Mouse (Mus musculus): Measurements from ENCODE around the gene Slc6a1. TPM values are rescaled to one million over a fixed set of nuclear protein-coding genes. Genes with fewer than 3 reads are reported as not detected.

Slc6a1 gene
- 0.04 TPM in 2 replicates for polyA plus RNA-seq (2015; fragmentation: Nextera tagmentation; extraction: Ambion mirVana)

DNA sequence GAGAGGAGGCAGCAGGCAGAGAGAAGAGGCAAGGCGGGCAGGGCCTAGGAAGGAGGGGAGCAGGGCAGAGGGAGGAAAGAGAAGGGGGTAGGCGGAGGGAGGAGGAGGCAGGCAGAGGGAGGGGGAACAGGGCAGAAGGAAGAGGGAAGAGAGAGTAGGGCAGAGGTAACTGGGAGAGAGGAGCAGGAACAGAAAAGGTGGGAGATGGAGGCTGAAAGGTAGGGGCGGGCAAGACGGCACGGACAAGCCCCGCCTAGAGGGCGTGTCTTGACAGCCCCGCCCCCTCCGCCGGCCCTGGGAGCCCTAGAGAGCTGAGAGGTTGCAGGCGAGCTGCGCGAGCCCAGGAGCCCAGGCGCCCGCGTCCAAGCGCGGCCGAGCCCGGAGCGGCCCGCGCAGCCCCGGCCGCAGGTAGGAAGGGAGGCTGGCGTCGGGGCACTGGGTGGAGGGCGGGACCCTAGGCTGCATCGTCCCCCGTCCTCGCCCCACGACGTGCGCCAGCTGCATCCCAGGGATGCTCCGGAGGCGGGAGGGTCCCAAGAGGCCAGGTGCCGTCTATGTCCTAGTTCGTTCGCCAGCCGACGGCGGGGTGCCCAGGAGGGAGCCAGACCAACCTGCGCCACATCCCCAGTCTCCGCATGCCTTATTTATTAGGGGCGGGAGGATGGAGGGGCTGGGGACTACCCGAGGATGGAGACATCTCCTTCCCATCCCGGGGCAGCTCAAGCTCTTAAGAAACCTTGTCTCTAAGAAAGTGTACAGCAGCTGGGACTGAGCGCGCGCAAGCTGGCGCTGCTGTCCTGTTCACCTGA is at the start of gene Slc6a1:
Slc6a1 (plus strand) TSS at position 167 of the 809 bp plus-strand sequence.
- Histone ChIP-seq H3K27ac (ENCODE audit: low read length) (no peak within 1 kb of the TSS), H3K27me3 (ENCODE audit: control insufficient read depth, insufficient read depth, low read depth, low read length) (peaks cover 42% of the 10 kb centered on the region), H3K36me3 (ENCODE audit: control insufficient read depth, insufficient read depth) (no peaks in the 10 kb centered on the region), H3K4me3 (ENCODE audit: low read depth, low read length) (no peak within 1 kb of the TSS), H3K9me3 (replicated peaks; ENCODE audit: control insufficient read depth, low read length) (no peaks in the 10 kb centered on the region), H3K4me1 (ENCODE audit: control insufficient read depth, low read depth, low read length) (no peaks in the 10 kb centered on the region), H3K4me2 (ENCODE audit: low read depth, low read length) (no peak within 1 kb of the TSS), H3K9ac (ENCODE audit: low read depth, low read length) (no peak within 1 kb of the TSS)
- ATAC-seq (ENCODE audit: low read depth): peak; percentile 50
- 4% methylated on average over 47 of the region's 51 CpGs for WGBS (ENCODE audit: insufficient replicate concordance)

DNA sequence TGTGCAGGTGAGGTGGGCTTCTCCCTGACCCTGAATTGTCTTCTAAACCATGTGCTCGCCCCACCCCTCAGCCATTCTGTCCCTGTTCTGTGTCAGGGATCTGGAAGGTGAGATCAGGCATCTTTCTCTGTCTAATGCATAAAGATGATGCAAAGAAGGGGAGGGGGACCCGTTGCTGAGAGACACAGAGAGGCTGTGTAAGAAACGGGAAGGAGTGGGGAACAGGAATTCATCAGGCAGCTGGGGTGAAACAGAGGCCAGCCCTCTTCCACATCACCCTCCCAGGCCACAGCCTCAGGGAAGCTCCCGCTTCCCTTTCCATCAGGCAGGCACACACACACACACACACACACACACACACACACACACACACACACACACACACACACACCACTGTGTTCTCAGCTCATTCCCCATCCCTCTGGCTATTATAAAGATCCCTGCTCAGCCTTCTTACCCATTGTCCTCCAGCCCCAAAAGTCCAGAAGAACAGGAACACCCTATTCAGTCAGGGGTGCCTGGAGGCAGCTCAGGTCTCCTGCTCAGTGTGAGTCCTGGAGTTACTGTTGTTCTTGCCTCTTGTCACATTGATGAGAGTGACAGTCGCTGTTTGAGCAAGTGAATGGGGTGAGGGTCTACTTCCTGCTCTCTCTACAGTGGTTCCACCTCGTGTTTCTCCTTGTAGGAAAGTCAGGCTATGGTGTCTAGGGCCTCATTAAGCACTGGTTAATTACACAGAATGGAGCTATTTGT is 43.4 kb upstream of the Slc6a1 start:
- Histone ChIP-seq H3K4me3 (ENCODE audit: low read depth, low read length) (no peak overlapping the region), H3K4me1 (ENCODE audit: control insufficient read depth, low read depth, low read length) (no peaks in the 10 kb centered on the region)
- 39% methylated on average over 6 of the region's 6 CpGs for WGBS (ENCODE audit: insufficient replicate concordance)

DNA sequence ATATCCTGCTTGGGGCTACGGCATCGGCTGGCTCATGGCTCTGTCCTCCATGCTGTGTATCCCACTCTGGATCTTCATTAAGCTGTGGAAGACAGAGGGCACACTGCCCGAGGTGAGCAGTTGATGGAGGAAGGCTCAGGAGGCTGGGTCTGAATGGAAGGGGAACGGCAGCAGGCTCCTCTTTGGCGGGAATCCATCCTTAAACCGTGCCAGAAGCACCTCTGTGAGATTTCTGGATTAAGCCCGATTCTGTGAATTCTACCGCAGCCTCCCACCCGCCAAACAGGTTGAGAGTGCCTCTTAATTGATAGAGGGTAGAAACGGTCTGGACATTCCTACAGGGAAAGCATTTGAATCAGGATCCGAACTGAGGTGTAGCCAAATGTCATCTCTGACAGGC is 36.8 kb upstream of the Slc6a1 start:
- Histone ChIP-seq H3K36me3 (ENCODE audit: control insufficient read depth, insufficient read depth) (no peaks in the 10 kb centered on the region), H3K4me2 (ENCODE audit: low read depth, low read length) (no peak overlapping the region), H3K27ac (ENCODE audit: low read length) (no peak overlapping the region), H3K27me3 (ENCODE audit: control insufficient read depth, insufficient read depth, low read depth, low read length) (no peaks in the 10 kb centered on the region; the same call in 1 of the 2 replicates), H3K4me1 (ENCODE audit: control insufficient read depth, low read depth, low read length) (no peaks in the 10 kb centered on the region), H3K4me3 (ENCODE audit: low read depth, low read length) (no peak overlapping the region), H3K9me3 (replicated peaks; ENCODE audit: control insufficient read depth, low read length) (no peaks in the 10 kb centered on the region), H3K9ac (ENCODE audit: low read depth, low read length) (no peak overlapping the region)
- ATAC-seq (ENCODE audit: low read depth): no peak
- WGBS (ENCODE audit: insufficient replicate concordance): 55% methylated on average over 11 of the region's 11 CpGs

More for the DNA sequence above, 43.4 kb upstream of the Slc6a1 start:
- Histone ChIP-seq H3K27me3 (ENCODE audit: control insufficient read depth, insufficient read depth, low read depth, low read length) (no peaks in the 10 kb centered on the region; the same call in 1 of the 2 replicates), H3K27ac (ENCODE audit: low read length) (no peak overlapping the region), H3K36me3 (ENCODE audit: control insufficient read depth, insufficient read depth) (no peaks in the 10 kb centered on the region), H3K9me3 (replicated peaks; ENCODE audit: control insufficient read depth, low read length) (no peaks in the 10 kb centered on the region), H3K9ac (ENCODE audit: low read depth, low read length) (no peak overlapping the region), H3K4me2 (ENCODE audit: low read depth, low read length) (no peak overlapping the region)
- no peak for ATAC-seq (ENCODE audit: low read depth)

DNA sequence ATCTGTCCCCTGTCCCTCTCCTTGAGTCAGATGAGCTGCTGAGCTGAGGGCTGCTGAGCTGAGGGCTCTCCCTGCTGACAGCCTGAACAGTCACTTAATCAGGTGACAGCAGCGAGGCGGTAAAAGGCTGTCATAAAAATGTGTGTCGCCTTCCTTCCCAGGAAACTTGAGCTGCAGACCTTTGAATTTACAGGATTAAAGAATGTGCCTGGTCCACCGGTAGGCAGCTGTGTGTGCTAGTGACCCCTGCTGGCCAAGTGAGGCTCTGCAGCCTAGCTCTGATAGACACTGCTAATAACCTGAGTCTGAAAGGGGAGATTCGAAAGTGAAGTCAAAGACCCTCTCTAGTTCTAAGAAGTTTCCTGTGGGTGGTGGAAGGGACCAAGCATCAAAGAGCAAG is 32.1 kb upstream of the Slc6a1 start:
- Histone ChIP-seq H3K27me3 (ENCODE audit: control insufficient read depth, insufficient read depth, low read depth, low read length) (no peaks in the 10 kb centered on the region; the same call in 1 of the 2 replicates), H3K36me3 (ENCODE audit: control insufficient read depth, insufficient read depth) (no peaks in the 10 kb centered on the region), H3K4me3 (ENCODE audit: low read depth, low read length) (no peak overlapping the region), H3K4me2 (ENCODE audit: low read depth, low read length) (no peak overlapping the region), H3K9me3 (replicated peaks; ENCODE audit: control insufficient read depth, low read length) (no peaks in the 10 kb centered on the region), H3K9ac (ENCODE audit: low read depth, low read length) (no peak overlapping the region), H3K27ac (ENCODE audit: low read length) (no peak overlapping the region), H3K4me1 (ENCODE audit: control insufficient read depth, low read depth, low read length) (no peaks in the 10 kb centered on the region)
- no peak for ATAC-seq (ENCODE audit: low read depth)
- 5% methylated on average over 5 of the region's 5 CpGs for WGBS (ENCODE audit: insufficient replicate concordance)

DNA sequence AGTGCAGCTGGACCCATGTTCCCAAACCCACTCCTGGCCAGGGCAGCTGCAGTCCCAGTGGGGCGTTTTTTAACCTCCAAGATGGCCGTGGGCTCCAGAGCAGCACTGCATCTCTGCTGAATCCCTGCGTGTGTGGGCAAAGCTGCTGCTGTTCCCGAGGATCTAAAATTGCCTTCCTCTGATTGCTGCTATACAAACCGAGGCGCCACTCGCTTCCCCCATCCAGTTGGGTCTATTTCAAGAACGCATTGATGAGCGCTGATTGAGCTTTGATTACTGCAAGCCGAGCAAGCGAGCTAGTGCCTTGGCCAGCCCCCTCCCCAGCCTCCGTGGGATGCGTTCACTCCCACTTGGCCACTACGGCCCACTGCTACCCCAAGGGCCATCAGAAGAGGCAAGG is 27.5 kb upstream of the Slc6a1 start:
- Histone ChIP-seq H3K4me1 (ENCODE audit: control insufficient read depth, low read depth, low read length) (no peaks in the 10 kb centered on the region), H3K27me3 (ENCODE audit: control insufficient read depth, insufficient read depth, low read depth, low read length) (no peaks in the 10 kb centered on the region), H3K9ac (ENCODE audit: low read depth, low read length) (no peak overlapping the region), H3K27ac (ENCODE audit: low read length) (no peak overlapping the region), H3K4me3 (ENCODE audit: low read depth, low read length) (no peak overlapping the region), H3K36me3 (ENCODE audit: control insufficient read depth, insufficient read depth) (no peaks in the 10 kb centered on the region), H3K9me3 (replicated peaks; ENCODE audit: control insufficient read depth, low read length) (no peaks in the 10 kb centered on the region), H3K4me2 (ENCODE audit: low read depth, low read length) (no peak overlapping the region)
- ATAC-seq (ENCODE audit: low read depth): no peak
- 65% methylated on average over 14 of the region's 14 CpGs for WGBS (ENCODE audit: insufficient replicate concordance)

DNA sequence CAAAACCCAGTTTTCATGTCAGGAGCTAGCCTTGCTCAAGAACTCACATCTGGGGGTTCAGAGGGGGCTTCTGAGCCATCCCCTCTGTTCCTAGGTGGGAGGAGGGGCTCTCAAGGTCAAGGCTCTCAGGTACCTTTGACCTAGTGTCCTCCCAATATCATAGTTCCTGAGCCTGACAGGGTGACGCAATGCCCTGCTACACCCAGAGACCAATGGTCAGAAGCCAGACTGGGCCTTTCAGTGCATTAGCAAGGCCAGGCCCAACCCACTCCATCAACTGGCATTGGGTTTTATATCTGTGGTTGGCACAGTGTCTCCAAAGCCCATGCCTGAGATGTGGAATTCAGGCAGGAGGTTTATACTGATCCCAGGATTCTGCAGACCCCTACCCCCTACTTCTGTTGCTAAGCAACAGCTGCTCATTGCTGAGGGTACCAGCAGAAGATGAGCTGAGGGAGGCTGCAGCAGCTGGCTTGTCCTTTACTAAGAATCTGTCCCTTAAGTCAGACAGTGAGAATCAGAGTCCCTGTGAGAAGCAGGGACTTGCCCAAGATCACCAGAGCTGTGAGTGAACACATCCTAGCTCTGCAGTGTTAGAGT is 24.6 kb upstream of the Slc6a1 start:
- Histone ChIP-seq H3K4me1 (ENCODE audit: control insufficient read depth, low read depth, low read length) (no peaks in the 10 kb centered on the region), H3K4me2 (ENCODE audit: low read depth, low read length) (no peak overlapping the region), H3K36me3 (ENCODE audit: control insufficient read depth, insufficient read depth) (no peaks in the 10 kb centered on the region), H3K27ac (ENCODE audit: low read length) (no peak overlapping the region), H3K4me3 (ENCODE audit: low read depth, low read length) (no peak overlapping the region), H3K27me3 (ENCODE audit: control insufficient read depth, insufficient read depth, low read depth, low read length) (no peaks in the 10 kb centered on the region), H3K9me3 (replicated peaks; ENCODE audit: control insufficient read depth, low read length) (no peaks in the 10 kb centered on the region), H3K9ac (ENCODE audit: low read depth, low read length) (no peak overlapping the region)
- 42% methylated on average over 1 of the region's 1 CpGs for whole genome bisulfite sequencing (ENCODE audit: insufficient replicate concordance)
- no peak for ATAC-seq (ENCODE audit: low read depth)

DNA sequence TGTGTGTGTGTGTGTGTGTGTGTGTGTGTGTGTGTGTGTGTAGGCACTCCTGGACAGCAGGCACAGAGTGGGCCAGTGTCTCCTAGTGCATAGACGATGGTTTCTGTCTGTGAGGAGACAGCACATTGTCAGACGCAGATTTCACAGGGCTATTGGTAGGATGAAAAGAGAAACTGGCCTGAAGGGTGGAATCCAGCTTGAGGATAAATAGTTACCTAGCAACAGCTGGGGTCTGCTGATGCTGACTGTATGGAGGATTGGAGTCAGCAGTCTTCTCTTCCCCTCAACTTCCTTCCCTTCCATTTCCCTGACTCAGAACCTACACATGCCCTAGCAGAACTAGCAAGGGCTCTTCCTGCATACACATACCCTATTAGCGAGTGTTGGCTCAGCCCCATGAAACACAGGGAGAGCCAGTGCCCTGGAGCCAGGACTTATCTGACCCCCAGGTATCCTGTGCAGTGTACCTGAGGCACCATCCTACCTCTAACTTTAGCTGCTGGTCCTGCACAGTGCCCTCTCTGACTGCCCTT is 23.7 kb upstream of the Slc6a1 start:
- H3K4me3 ChIP-seq (ENCODE audit: low read depth, low read length): no peak overlapping the region
- 32% methylated on average over 3 of the region's 3 CpGs for WGBS (ENCODE audit: insufficient replicate concordance)
- no peaks in the 10 kb centered on the region for H3K9me3 ChIP-seq (replicated peaks; ENCODE audit: control insufficient read depth, low read length)
- no peak overlapping the region for H3K27ac ChIP-seq (ENCODE audit: low read length)
- no peaks in the 10 kb centered on the region for H3K27me3 ChIP-seq (ENCODE audit: control insufficient read depth, insufficient read depth, low read depth, low read length)
- ATAC-seq (ENCODE audit: low read depth): no peak
- H3K9ac ChIP-seq (ENCODE audit: low read depth, low read length): no peak overlapping the region
- no peaks in the 10 kb centered on the region for H3K36me3 ChIP-seq (ENCODE audit: control insufficient read depth, insufficient read depth)
- no peak overlapping the region for H3K4me2 ChIP-seq (ENCODE audit: low read depth, low read length)
- H3K4me1 ChIP-seq (ENCODE audit: control insufficient read depth, low read depth, low read length): no peaks in the 10 kb centered on the region

DNA sequence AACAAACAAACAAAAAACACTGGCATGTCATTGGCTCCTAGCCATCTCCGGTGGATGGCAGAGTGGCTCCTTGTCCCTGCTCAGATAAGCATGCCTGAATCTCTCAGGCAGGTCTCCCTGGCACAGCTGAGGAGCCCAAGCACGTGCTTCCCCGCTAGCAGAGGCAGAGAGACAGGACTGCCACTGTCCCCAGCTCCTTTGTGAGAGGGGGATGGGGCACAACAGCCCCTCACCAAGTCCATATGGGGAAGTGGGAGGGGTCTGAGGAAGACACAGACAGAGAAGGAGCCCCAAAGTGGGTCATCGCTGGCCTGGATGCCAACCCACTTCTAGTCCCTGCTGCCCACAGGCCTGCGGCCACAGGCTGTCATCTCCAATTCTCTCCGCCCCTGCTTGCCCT is 20.8 kb upstream of the Slc6a1 start:
- Histone ChIP-seq H3K9ac (ENCODE audit: low read depth, low read length) (no peak overlapping the region), H3K4me2 (ENCODE audit: low read depth, low read length) (no peak overlapping the region), H3K4me1 (ENCODE audit: control insufficient read depth, low read depth, low read length) (no peaks in the 10 kb centered on the region), H3K4me3 (ENCODE audit: low read depth, low read length) (no peak overlapping the region), H3K27me3 (ENCODE audit: control insufficient read depth, insufficient read depth, low read depth, low read length) (no peaks in the 10 kb centered on the region), H3K27ac (ENCODE audit: low read length) (no peak overlapping the region), H3K36me3 (ENCODE audit: control insufficient read depth, insufficient read depth) (no peaks in the 10 kb centered on the region), H3K9me3 (replicated peaks; ENCODE audit: control insufficient read depth, low read length) (no peaks in the 10 kb centered on the region)
- 40% methylated on average over 6 of the region's 6 CpGs for WGBS (ENCODE audit: insufficient replicate concordance)
- ATAC-seq (ENCODE audit: low read depth): no peak
